In the genomic region with DNA sequence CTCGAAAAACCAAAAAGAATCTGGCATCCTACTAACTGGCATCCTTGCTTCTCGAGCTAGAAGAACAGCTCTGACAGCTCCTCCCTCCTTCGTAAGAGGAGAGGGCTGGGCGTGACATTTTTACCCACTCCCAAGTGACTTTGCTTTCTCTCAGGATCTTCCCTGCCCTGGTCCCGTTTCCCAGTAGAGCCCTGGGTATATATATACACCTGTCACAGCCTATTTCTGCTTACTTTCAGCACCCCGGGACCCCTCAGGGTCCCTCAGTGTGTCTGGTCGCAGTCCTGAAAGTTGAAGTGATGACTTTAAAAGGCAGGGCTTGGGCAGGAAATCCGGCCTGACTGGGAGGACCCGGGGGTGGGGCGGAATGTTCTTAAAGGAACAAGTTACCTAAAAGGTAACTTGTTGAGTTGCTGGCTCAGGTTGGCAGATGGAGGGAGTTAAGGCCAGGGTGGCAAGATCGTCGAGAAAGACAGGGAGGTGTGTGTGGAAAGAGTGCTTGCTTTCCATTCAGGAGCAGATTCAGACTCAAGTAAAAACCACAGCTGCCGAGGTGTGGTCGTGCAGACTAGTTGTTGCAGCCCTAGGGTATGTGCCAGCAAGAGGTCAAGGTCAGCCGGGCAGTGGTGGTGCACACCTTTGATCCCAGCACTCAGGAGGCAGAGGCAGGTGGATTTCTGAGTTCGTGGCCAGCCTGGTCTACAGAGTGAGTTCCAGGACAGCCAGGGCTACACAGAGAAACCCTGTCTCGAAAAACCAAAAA, we compare ENCODE assay signal across 8 mouse cellular contexts. TPM values are rescaled to one million over a fixed set of nuclear protein-coding genes. Genes with fewer than 3 reads are reported as not detected.
DNase-seq lines count a peak whose midpoint lies in the region; ATAC-seq and TF ChIP-seq lines count a peak whose summit lies in the region.

Gene Ghdc (minus strand): TSS at position 312 of the 763 bp plus-strand sequence.

- H3K27ac ChIP-seq in heart, embryonic 13.5 days (replicated peaks): peak within 1 kb of the TSS; percentile 60
- H3K27ac ChIP-seq in liver, postnatal 0 days (ENCODE audit: low read depth): no peak within 1 kb of the TSS; the same call in 1 of the 2 replicates
- H3K27ac ChIP-seq in neural tube, embryonic 14.5 days (ENCODE audit: low read depth, low read length): no peak within 1 kb of the TSS
- H3K27ac ChIP-seq in testis, adult 2 months (ENCODE audit: control insufficient read depth, insufficient read depth, low read depth, low read length): peak within 1 kb of the TSS; percentile 61; the same call in 1 of the 2 replicates

- H3K27me3 ChIP-seq in heart, embryonic 13.5 days (replicated peaks): no peaks in the 10 kb centered on the region
- H3K27me3 ChIP-seq in liver, postnatal 0 days (ENCODE audit: insufficient read depth, low read length): no peaks in the 10 kb centered on the region
- H3K27me3 ChIP-seq in neural tube, embryonic 14.5 days (ENCODE audit: control insufficient read depth, insufficient read depth, low read length): no peaks in the 10 kb centered on the region
- no peaks in the 10 kb centered on the region for H3K27me3 ChIP-seq in testis, adult 2 months (ENCODE audit: control insufficient read depth, insufficient read depth, low read length)

- peaks cover 7% of the 10 kb centered on the region for H3K4me1 ChIP-seq in heart, embryonic 13.5 days
- H3K4me1 ChIP-seq in liver, postnatal 0 days (ENCODE audit: insufficient read depth): peaks cover 9% of the 10 kb centered on the region
- H3K4me1 ChIP-seq in neural tube, embryonic 14.5 days (ENCODE audit: control insufficient read depth, insufficient read depth, low read length): peaks cover 4% of the 10 kb centered on the region; the same call in 1 of the 2 replicates
- peaks cover 5% of the 10 kb centered on the region for H3K4me1 ChIP-seq in testis, adult 2 months (ENCODE audit: control insufficient read depth, insufficient read depth, low read length)

- peak within 1 kb of the TSS; percentile 76 for H3K4me2 ChIP-seq in heart, embryonic 13.5 days
- H3K4me2 ChIP-seq in liver, postnatal 0 days (ENCODE audit: low read depth, low read length): peak within 1 kb of the TSS; percentile 77
- peak within 1 kb of the TSS; percentile 39 for H3K4me2 ChIP-seq in neural tube, embryonic 14.5 days (ENCODE audit: low read depth, low read length)

- TF ChIP-seq CTCF in liver, postnatal 0 days (IDR thresholded peaks at IDR 0.05; ENCODE audit: low read depth): no peak
- TF ChIP-seq CTCF in testis, adult 2 months (IDR thresholded peaks at IDR 0.05; ENCODE audit: control insufficient read depth, insufficient read depth, insufficient replicate concordance, low read depth, low read length): no peak

- no peak for TF ChIP-seq POLR2A in testis, adult 2 months (IDR thresholded peaks at IDR 0.05; ENCODE audit: control insufficient read depth, low read depth, low read length)

- H3K9me3 ChIP-seq in heart, embryonic 13.5 days: no peaks in the 10 kb centered on the region
- no peaks in the 10 kb centered on the region for H3K9me3 ChIP-seq in liver, postnatal 0 days (ENCODE audit: low read length)
- H3K9me3 ChIP-seq in neural tube, embryonic 14.5 days (ENCODE audit: control insufficient read depth, low read length): no peaks in the 10 kb centered on the region

- TF ChIP-seq EP300 in liver, postnatal 0 days (IDR thresholded peaks at IDR 0.05; ENCODE audit: low read depth): no peak

- peaks cover 5% of the 10 kb centered on the region; the same call in 1 of the 2 replicates for H3K36me3 ChIP-seq in heart, embryonic 13.5 days
- no peaks in the 10 kb centered on the region; the same call in 1 of the 2 replicates for H3K36me3 ChIP-seq in liver, postnatal 0 days (replicated peaks; ENCODE audit: insufficient read depth, low read length)
- no peaks in the 10 kb centered on the region for H3K36me3 ChIP-seq in neural tube, embryonic 14.5 days (ENCODE audit: control insufficient read depth, insufficient read depth, low read length)
- no peaks in the 10 kb centered on the region for H3K36me3 ChIP-seq in testis, adult 2 months (ENCODE audit: control insufficient read depth, insufficient read depth, low read length)

- H3K4me3 ChIP-seq in heart, embryonic 13.5 days: peak within 1 kb of the TSS; percentile 77
- peak within 1 kb of the TSS; percentile 67 for H3K4me3 ChIP-seq in liver, postnatal 0 days (ENCODE audit: low read depth, low read length)
- H3K4me3 ChIP-seq in neural tube, embryonic 14.5 days (ENCODE audit: low read depth, low read length): peak within 1 kb of the TSS; percentile 36
- H3K4me3 ChIP-seq in testis, adult 2 months (ENCODE audit: control insufficient read depth, low read depth, low read length): peak within 1 kb of the TSS; percentile 78

- DNase-seq in CD4-positive, CD25-positive, alpha-beta regulatory T cell, adult 2 months (ENCODE audit: low read depth, low spot score): peak; percentile 83
- peak; percentile 88 for DNase-seq in brain, adult 2 months (ENCODE audit: low read depth, low spot score)
- peak; percentile 91 for DNase-seq in kidney, postnatal 10 days
- DNase-seq in liver, postnatal 0 days: peak; percentile 81

- H3K9ac ChIP-seq in heart, embryonic 13.5 days: peak within 1 kb of the TSS; percentile 84
- peak within 1 kb of the TSS; percentile 69 for H3K9ac ChIP-seq in liver, postnatal 0 days (replicated peaks)
- H3K9ac ChIP-seq in neural tube, embryonic 14.5 days (replicated peaks; ENCODE audit: low read depth, low read length): peak within 1 kb of the TSS; percentile 39; the same call in 1 of the 2 replicates

- 14% methylated on average over 17 of the region's 17 CpGs for WGBS in heart, embryonic 13.5 days
- WGBS in liver, postnatal 0 days (ENCODE audit: insufficient replicate concordance): 12% methylated on average over 17 of the region's 17 CpGs
- WGBS in neural tube, embryonic 14.5 days: 24% methylated on average over 17 of the region's 17 CpGs

- ATAC-seq in erythroid progenitor cell, adult 5-6 weeks (replicated peaks; ENCODE audit: low FRiP score, poor library complexity, severe bottlenecking): peak; percentile 41; the same call in 1 of the 2 replicates
- ATAC-seq in heart, embryonic 13.5 days (ENCODE audit: extremely low read depth, insufficient number of reproducible peaks, low FRiP score, low TSS enrichment): 0 out of 2 replicates have a peak, but pooled peaks have one; percentile 14
- peak; percentile 72 for ATAC-seq in liver, postnatal 0 days
- ATAC-seq in neural tube, embryonic 14.5 days (ENCODE audit: low read depth): no peak

RNA-seq across cellular contexts. Expression of gene Ghdc, which starts in this region (rescaled TPM):
- total RNA-seq in erythroid progenitor cell, adult 5-6 weeks (2015; ENCODE audit: low replicate concordance): 0.72 and 0.84 TPM in 2 replicates
- total RNA-seq in erythroid progenitor cell, adult 5-6 weeks (2017; ENCODE audit: low replicate concordance): 0.51 and 1.4 TPM in 2 replicates
- 6.0 and 7.2 TPM in 2 replicates for polyA plus RNA-seq in heart, embryonic 13.5 days (2015; fragmentation: Nextera tagmentation; extraction: Ambion mirVana)
- polyA plus RNA-seq in liver, postnatal 0 days (2015; fragmentation: Nextera tagmentation; extraction: Ambion mirVana): 1.6 and 1.9 TPM in 2 replicates
- 3.3 and 4.5 TPM in 2 replicates for polyA plus RNA-seq in neural tube, embryonic 14.5 days (2014; fragmentation: Nextera tagmentation; extraction: Ambion mirVana)
- 1.3 and 1.6 TPM in 2 replicates for polyA plus RNA-seq in testis, adult 2 months (2012; rRNA removed)

Comparison
In these comparisons a context has a peak if more than half of its experiments do, and no peak if none do; other contexts are left out.
1. H3K27ac ChIP-seq: peak in heart, embryonic 13.5 days (single experiment) and testis, adult 2 months (single experiment); none in liver, postnatal 0 days (single experiment) and neural tube, embryonic 14.5 days (single experiment).
2. Peak in every context shown above with its lines, with median percentiles within 50 percentile points of each other: DNase-seq, H3K4me2 ChIP-seq, H3K4me3 ChIP-seq and H3K9ac ChIP-seq.